Mouse (Mus musculus) erythroblast, embryonic 14.5 days (primary cell): ENCODE data around the gene Fam71f1.

Experiments
- GATA1 ChIP-seq: IDR thresholded peaks from 2 replicates; pipeline ENCODE4 v1.6.1; 2012; ENCODE audit warnings: low read length, inconsistent platforms, mixed read lengths
- TAL1 ChIP-seq: IDR thresholded peaks from 3 replicates; pipeline ENCODE4 v1.6.1; 2012; ENCODE audit warnings: low read length, inconsistent platforms, mixed read lengths

GRCm38 (mm10) chr6:29322735-29323134 lies 3.8 kb downstream of the Fam71f1 start:
- TF ChIP-seq TAL1 (no peak), GATA1 (no peak)
